Mouse (Mus musculus): Measurements from ENCODE around the gene Heatr5a. TPM values are rescaled to one million over a fixed set of nuclear protein-coding genes. Genes with fewer than 3 reads are reported as not detected.

Heatr5a gene
- polyA plus RNA-seq, 1 experiment from 2014 or later = 16.8 TPM

- 0 out of 2 replicates have a peak, but pooled peaks cover 4% of the 10 kb centered on the region for H3K4me1 ChIP-seq (replicated peaks; ENCODE audit: control insufficient read depth, insufficient read depth, low read length)
- H3K4me3 ChIP-seq (ENCODE audit: low read depth, low read length) = no peak overlapping the region
- no peak overlapping the region for H3K9ac ChIP-seq (ENCODE audit: low read length)
- H3K27me3 ChIP-seq (ENCODE audit: control insufficient read depth, insufficient read depth, low read length) = no peaks in the 10 kb centered on the region
- no peak overlapping the region for H3K27ac ChIP-seq (ENCODE audit: low read depth, low read length)
- ATAC-seq (replicated peaks; ENCODE audit: low FRiP score) (no peak), DNase-seq (ENCODE audit: low spot score) (no peak)
- WGBS = 91% methylated on average over 9 of the region's 9 CpGs
- no peaks in the 10 kb centered on the region for H3K36me3 ChIP-seq (ENCODE audit: control insufficient read depth, insufficient read depth, low read length)
- no peak overlapping the region for H3K4me2 ChIP-seq (ENCODE audit: low read depth, low read length, severe bottlenecking)
- peaks cover 2% of the 10 kb centered on the region; the same call in 1 of the 2 replicates for H3K9me3 ChIP-seq (ENCODE audit: control insufficient read depth, low read length)
Observed at GRCm38 (mm10) chr12:51967915-51968595, 3.1 kb downstream of the Heatr5a start.

- no peak overlapping the region for H3K4me3 ChIP-seq (ENCODE audit: low read depth, low read length)
- ATAC-seq (replicated peaks; ENCODE audit: low FRiP score) = no peak
- 91% methylated on average over 6 of the region's 6 CpGs for WGBS
- H3K27ac ChIP-seq (ENCODE audit: low read depth, low read length) = no peak overlapping the region
- no peaks in the 10 kb centered on the region for H3K27me3 ChIP-seq (ENCODE audit: control insufficient read depth, insufficient read depth, low read length)
- no peak overlapping the region for H3K4me2 ChIP-seq (ENCODE audit: low read depth, low read length, severe bottlenecking)
- no peaks in the 10 kb centered on the region for H3K36me3 ChIP-seq (ENCODE audit: control insufficient read depth, insufficient read depth, low read length)
- no peak overlapping the region for H3K9ac ChIP-seq (ENCODE audit: low read length)
- no peaks in the 10 kb centered on the region for H3K4me1 ChIP-seq (replicated peaks; ENCODE audit: control insufficient read depth, insufficient read depth, low read length)
- H3K9me3 ChIP-seq (ENCODE audit: control insufficient read depth, low read length) = no peaks in the 10 kb centered on the region
- DNase-seq (ENCODE audit: low spot score) = no peak
Observed at GRCm38 (mm10) chr12:51957626-51958025, 13.5 kb downstream of the Heatr5a start.

GRCm38 (mm10) chr12:51952309-51952708 is 18.8 kb downstream of the Heatr5a start:
- Histone ChIP-seq H3K4me2 (ENCODE audit: low read depth, low read length, severe bottlenecking) (no peak overlapping the region), H3K27ac (ENCODE audit: low read depth, low read length) (no peak overlapping the region), H3K4me3 (ENCODE audit: low read depth, low read length) (no peak overlapping the region), H3K9ac (ENCODE audit: low read length) (no peak overlapping the region), H3K36me3 (ENCODE audit: control insufficient read depth, insufficient read depth, low read length) (peaks cover 7% of the 10 kb centered on the region), H3K4me1 (replicated peaks; ENCODE audit: control insufficient read depth, insufficient read depth, low read length) (no peaks in the 10 kb centered on the region), H3K9me3 (ENCODE audit: control insufficient read depth, low read length) (no peaks in the 10 kb centered on the region), H3K27me3 (ENCODE audit: control insufficient read depth, insufficient read depth, low read length) (no peaks in the 10 kb centered on the region)
- no peak for ATAC-seq (replicated peaks; ENCODE audit: low FRiP score)
- DNase-seq (ENCODE audit: low spot score) = no peak
- WGBS = 85% methylated on average over 10 of the region's 10 CpGs

DNA sequence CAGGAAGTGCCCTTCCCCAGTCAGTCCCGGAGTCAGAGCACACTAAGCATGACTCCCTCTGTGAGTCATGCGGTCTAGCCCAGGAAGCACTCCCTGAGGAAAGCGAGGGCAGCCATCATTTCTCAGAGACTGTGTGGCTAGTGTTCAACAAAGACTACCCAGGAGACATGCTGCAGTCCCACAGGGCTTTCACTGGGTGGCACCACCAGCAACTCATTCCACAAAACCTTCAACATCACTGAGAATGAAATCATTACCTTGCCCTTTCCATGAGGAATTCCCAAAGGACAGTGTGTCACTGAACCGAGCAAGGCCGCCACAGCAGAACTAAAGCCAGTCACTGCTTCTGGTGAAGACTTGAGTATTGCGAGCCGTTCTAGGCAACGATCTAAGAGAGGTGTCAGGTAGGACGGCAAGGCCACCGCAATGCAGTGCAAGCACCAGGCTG is 23.6 kb downstream of the Heatr5a start:
- Histone ChIP-seq H3K4me2 (ENCODE audit: low read depth, low read length, severe bottlenecking) (no peak overlapping the region), H3K9ac (ENCODE audit: low read length) (no peak overlapping the region), H3K36me3 (ENCODE audit: control insufficient read depth, insufficient read depth, low read length) (peaks cover 7% of the 10 kb centered on the region), H3K9me3 (ENCODE audit: control insufficient read depth, low read length) (no peaks in the 10 kb centered on the region), H3K4me3 (ENCODE audit: low read depth, low read length) (no peak overlapping the region), H3K27ac (ENCODE audit: low read depth, low read length) (no peak overlapping the region), H3K4me1 (replicated peaks; ENCODE audit: control insufficient read depth, insufficient read depth, low read length) (no peaks in the 10 kb centered on the region; the same call in 1 of the 2 replicates), H3K27me3 (ENCODE audit: control insufficient read depth, insufficient read depth, low read length) (no peaks in the 10 kb centered on the region)
- ATAC-seq (replicated peaks; ENCODE audit: low FRiP score) (no peak), DNase-seq (ENCODE audit: low spot score) (no peak)
- 88% methylated on average over 10 of the region's 10 CpGs for WGBS

- no peak for DNase-seq (ENCODE audit: low spot score)
- no peaks in the 10 kb centered on the region for H3K9me3 ChIP-seq (ENCODE audit: control insufficient read depth, low read length)
- H3K36me3 ChIP-seq (ENCODE audit: control insufficient read depth, insufficient read depth, low read length) = peaks cover 7% of the 10 kb centered on the region
- H3K4me2 ChIP-seq (ENCODE audit: low read depth, low read length, severe bottlenecking) = no peak overlapping the region
- no peaks in the 10 kb centered on the region; the same call in 1 of the 2 replicates for H3K4me1 ChIP-seq (replicated peaks; ENCODE audit: control insufficient read depth, insufficient read depth, low read length)
- H3K27ac ChIP-seq (ENCODE audit: low read depth, low read length) = no peak overlapping the region
- WGBS = 50% methylated on average over 9 of the region's 9 CpGs
- ATAC-seq (replicated peaks; ENCODE audit: low FRiP score) = no peak
- no peak overlapping the region for H3K4me3 ChIP-seq (ENCODE audit: low read depth, low read length)
- no peaks in the 10 kb centered on the region for H3K27me3 ChIP-seq (ENCODE audit: control insufficient read depth, insufficient read depth, low read length)
- no peak overlapping the region for H3K9ac ChIP-seq (ENCODE audit: low read length)
Observed at GRCm38 (mm10) chr12:51945331-51945730, 25.8 kb downstream of the Heatr5a start.

DNA sequence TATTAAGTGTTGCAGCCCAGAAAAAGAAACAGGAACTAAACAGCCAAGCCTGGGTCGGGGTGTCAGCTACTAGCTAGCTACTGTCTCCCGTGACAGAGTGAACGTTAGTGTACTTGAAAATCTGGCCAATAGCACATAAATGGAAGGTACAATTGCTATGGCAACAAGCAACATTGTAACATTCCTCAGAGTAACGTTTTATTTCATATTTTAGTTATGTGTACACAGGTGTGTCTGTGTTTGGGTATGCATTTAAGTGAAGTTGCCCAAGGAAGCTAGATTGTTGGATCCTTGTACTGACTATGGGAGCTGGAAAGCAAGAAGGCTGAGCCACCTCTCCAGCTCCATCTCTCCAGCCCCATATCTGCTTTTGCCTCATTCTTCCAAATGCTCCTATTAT is 31.3 kb downstream of the Heatr5a start:
- no peaks in the 10 kb centered on the region for H3K9me3 ChIP-seq (ENCODE audit: control insufficient read depth, low read length)
- no peak for DNase-seq (ENCODE audit: low spot score)
- no peaks in the 10 kb centered on the region for H3K4me1 ChIP-seq (replicated peaks; ENCODE audit: control insufficient read depth, insufficient read depth, low read length)
- no peak overlapping the region for H3K4me2 ChIP-seq (ENCODE audit: low read depth, low read length, severe bottlenecking)
- peaks cover 2% of the 10 kb centered on the region; the same call in 1 of the 2 replicates for H3K36me3 ChIP-seq (ENCODE audit: control insufficient read depth, insufficient read depth, low read length)
- no peak for ATAC-seq (replicated peaks; ENCODE audit: low FRiP score)
- no peak overlapping the region for H3K4me3 ChIP-seq (ENCODE audit: low read depth, low read length)
- H3K9ac ChIP-seq (ENCODE audit: low read length) = no peak overlapping the region
- H3K27me3 ChIP-seq (ENCODE audit: control insufficient read depth, insufficient read depth, low read length) = no peaks in the 10 kb centered on the region
- WGBS = 90% methylated on average over 4 of the region's 4 CpGs
- no peak overlapping the region for H3K27ac ChIP-seq (ENCODE audit: low read depth, low read length)

DNA sequence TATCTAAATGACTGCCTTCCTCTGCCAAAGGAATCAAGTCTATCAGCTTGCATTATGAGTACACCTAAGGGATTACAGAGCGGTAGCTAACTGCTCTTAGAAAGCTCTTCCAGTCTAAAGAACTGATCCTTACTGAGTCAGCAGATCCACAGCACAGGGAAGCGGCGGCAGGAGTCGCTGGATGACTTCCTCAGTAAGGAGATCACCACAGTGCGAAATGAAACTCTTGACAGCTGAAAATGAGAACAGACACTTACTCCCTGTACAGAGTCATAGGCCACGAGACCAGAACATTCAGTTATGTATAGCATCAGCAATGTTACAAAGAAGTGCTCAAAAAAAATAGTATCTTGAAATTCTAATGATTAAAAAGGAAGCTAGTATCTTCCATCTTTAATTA is 33.2 kb downstream of the Heatr5a start:
- 93% methylated on average over 6 of the region's 6 CpGs for WGBS
- H3K9me3 ChIP-seq (ENCODE audit: control insufficient read depth, low read length) = no peaks in the 10 kb centered on the region
- no peak overlapping the region for H3K4me2 ChIP-seq (ENCODE audit: low read depth, low read length, severe bottlenecking)
- no peaks in the 10 kb centered on the region for H3K4me1 ChIP-seq (replicated peaks; ENCODE audit: control insufficient read depth, insufficient read depth, low read length)
- ATAC-seq (replicated peaks; ENCODE audit: low FRiP score) = no peak
- no peak overlapping the region for H3K9ac ChIP-seq (ENCODE audit: low read length)
- H3K27ac ChIP-seq (ENCODE audit: low read depth, low read length) = no peak overlapping the region
- H3K4me3 ChIP-seq (ENCODE audit: low read depth, low read length) = no peak overlapping the region
- DNase-seq (ENCODE audit: low spot score) = no peak
- H3K36me3 ChIP-seq (ENCODE audit: control insufficient read depth, insufficient read depth, low read length) = peaks cover 2% of the 10 kb centered on the region; the same call in 1 of the 2 replicates
- no peaks in the 10 kb centered on the region for H3K27me3 ChIP-seq (ENCODE audit: control insufficient read depth, insufficient read depth, low read length)

DNA sequence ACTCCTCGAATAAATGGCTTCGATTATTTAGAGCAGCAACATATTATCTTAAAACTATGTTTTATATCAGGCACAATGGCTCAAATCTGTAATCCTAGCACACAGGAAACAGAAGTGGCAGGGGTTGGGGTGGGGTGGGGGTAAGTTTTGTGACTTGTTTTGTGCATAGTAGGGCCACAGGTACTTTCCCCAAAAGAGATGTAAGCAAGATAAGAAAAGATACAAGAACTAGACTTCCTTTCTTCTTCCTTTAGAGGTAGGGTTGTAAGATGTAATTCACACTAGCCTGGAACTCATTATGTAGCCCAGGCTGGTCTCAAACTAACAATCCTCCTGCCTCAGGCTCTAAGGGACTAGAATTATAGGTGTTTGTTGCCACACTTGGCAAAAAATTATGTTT is 41.5 kb downstream of the Heatr5a start:
- Histone ChIP-seq H3K27me3 (ENCODE audit: control insufficient read depth, insufficient read depth, low read length) (no peaks in the 10 kb centered on the region), H3K4me1 (replicated peaks; ENCODE audit: control insufficient read depth, insufficient read depth, low read length) (no peaks in the 10 kb centered on the region), H3K4me3 (ENCODE audit: low read depth, low read length) (no peak overlapping the region), H3K9me3 (ENCODE audit: control insufficient read depth, low read length) (no peaks in the 10 kb centered on the region), H3K9ac (ENCODE audit: low read length) (no peak overlapping the region), H3K4me2 (ENCODE audit: low read depth, low read length, severe bottlenecking) (no peak overlapping the region), H3K27ac (ENCODE audit: low read depth, low read length) (no peak overlapping the region), H3K36me3 (ENCODE audit: control insufficient read depth, insufficient read depth, low read length) (no peaks in the 10 kb centered on the region)
- no peak for DNase-seq (ENCODE audit: low spot score)
- WGBS = 98% methylated on average over 2 of the region's 2 CpGs
- ATAC-seq (replicated peaks; ENCODE audit: low FRiP score) = no peak

DNA sequence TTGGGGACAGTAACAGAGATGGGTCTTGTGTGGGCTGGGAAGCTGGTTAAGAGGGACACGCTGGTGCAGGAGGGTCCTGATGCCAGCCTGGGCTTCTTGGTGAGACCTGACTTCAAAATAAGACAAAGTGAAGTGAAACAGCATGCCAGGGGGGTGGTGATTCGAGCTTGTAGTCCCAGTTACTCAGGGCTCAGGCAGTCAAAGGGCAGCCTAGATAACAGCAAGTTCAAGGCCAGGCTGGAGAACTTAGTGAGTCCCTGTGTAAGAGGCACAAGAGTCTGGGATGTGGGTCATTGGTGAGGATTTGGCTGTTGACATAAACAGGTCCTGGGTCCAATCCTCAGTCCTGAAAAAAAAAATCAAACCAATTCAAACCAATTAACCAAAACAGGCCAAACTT is 53.9 kb downstream of the Heatr5a start:
- WGBS = 85% methylated on average over 2 of the region's 2 CpGs
- H3K27ac ChIP-seq (ENCODE audit: low read depth, low read length) = no peak overlapping the region
- H3K9me3 ChIP-seq (ENCODE audit: control insufficient read depth, low read length) = no peaks in the 10 kb centered on the region
- no peak overlapping the region for H3K4me3 ChIP-seq (ENCODE audit: low read depth, low read length)
- H3K9ac ChIP-seq (ENCODE audit: low read length) = no peak overlapping the region
- H3K27me3 ChIP-seq (ENCODE audit: control insufficient read depth, insufficient read depth, low read length) = no peaks in the 10 kb centered on the region
- no peaks in the 10 kb centered on the region for H3K4me1 ChIP-seq (replicated peaks; ENCODE audit: control insufficient read depth, insufficient read depth, low read length)
- no peak overlapping the region for H3K4me2 ChIP-seq (ENCODE audit: low read depth, low read length, severe bottlenecking)
- no peaks in the 10 kb centered on the region; the same call in 1 of the 2 replicates for H3K36me3 ChIP-seq (ENCODE audit: control insufficient read depth, insufficient read depth, low read length)
- DNase-seq (ENCODE audit: low spot score) = no peak
- no peak for ATAC-seq (replicated peaks; ENCODE audit: low FRiP score)
